22 mouse cellular contexts compared by ENCODE assay signal in genomic region chr1:74334607-74335006, GRCm38 (mm10). TPM values are rescaled to one million over a fixed set of nuclear protein-coding genes. Genes with fewer than 3 reads are reported as not detected.
DNase-seq lines count a peak whose midpoint lies in the region; ATAC-seq and TF ChIP-seq lines count a peak whose summit lies in the region.
"Had no signal": no experiment of that assay in that cellular context is flagged by ENCODE, and none has a peak within 500 bp of the region (broad histone marks: within the 10 kb centered on the region; RNA-seq: fewer than 3 reads in every experiment).

No protein-coding gene starts in this region.

- no peak for ATAC-seq in kidney, embryonic 16.5 days (ENCODE audit: low FRiP score, low TSS enrichment)
- ATAC-seq in stomach, embryonic 16.5 days (ENCODE audit: insufficient read depth, low FRiP score), result no peak
- no peak for ATAC-seq in stomach, postnatal 0 days (ENCODE audit: low FRiP score, low TSS enrichment)
- ATAC-seq: forebrain, embryonic 14.5 days; hindbrain, postnatal 0 days; intestine, embryonic 16.5 days; liver, postnatal 0 days; lung, postnatal 0 days had no signal

- peaks cover 12% of the 10 kb centered on the region for H3K36me3 ChIP-seq in heart, adult 2 months (ENCODE audit: control insufficient read depth, insufficient read depth, low read length)
- 0 out of 2 replicates have a peak, but pooled peaks cover 2% of the 10 kb centered on the region for H3K36me3 ChIP-seq in kidney, embryonic 16.5 days (ENCODE audit: insufficient read depth, low read length)
- H3K36me3 ChIP-seq in stomach, embryonic 16.5 days (ENCODE audit: control insufficient read depth, insufficient read depth, low read length), result no peaks in the 10 kb centered on the region
- H3K36me3 ChIP-seq in stomach, postnatal 0 days (ENCODE audit: control insufficient read depth, insufficient read depth, low read length), result no peaks in the 10 kb centered on the region
- H3K36me3 ChIP-seq: embryonic facial prominence, embryonic 13.5 days had no signal

- no peak for DNase-seq in heart, adult 2 months
- DNase-seq in heart, postnatal 14 days, result no peak
- DNase-seq in kidney, postnatal 4 days, result no peak
- DNase-seq in stomach, postnatal 0 days (ENCODE audit: low spot score), result no peak
- DNase-seq in ovary, postnatal 36 days (ENCODE audit: low spot score), result no peak
- DNase-seq: adrenal gland, adult 2 months; B cell, adult 2 months; cerebellum, adult 11-12 months; cerebellum, postnatal 10 days; gastrocnemius, postnatal 14 days; liver, postnatal 0 days had no signal

- TF ChIP-seq EP300 in heart, adult 2 months (IDR thresholded peaks at IDR 0.05; ENCODE audit: insufficient read depth, low read depth, low read length), result 0 out of 2 replicates have a peak, but pooled peaks have one; percentile 40
- TF ChIP-seq EP300 in stomach, postnatal 0 days (optimal IDR thresholded peaks at IDR 0.05), result no peak

- H3K4me2 ChIP-seq in kidney, embryonic 16.5 days (replicated peaks; ENCODE audit: low read depth, low read length), result no peak overlapping the region
- no peak overlapping the region for H3K4me2 ChIP-seq in stomach, embryonic 16.5 days (ENCODE audit: low read depth, low read length)
- no peak overlapping the region for H3K4me2 ChIP-seq in stomach, postnatal 0 days (replicated peaks; ENCODE audit: low read depth)
- H3K4me2 ChIP-seq: liver, embryonic 11.5 days had no signal

- no peak for TF ChIP-seq CTCF in heart, adult 2 months (IDR thresholded peaks at IDR 0.05)
- TF ChIP-seq CTCF in stomach, postnatal 0 days (IDR thresholded peaks at IDR 0.05; ENCODE audit: low read depth), result no peak

- 64% methylated on average over 3 of the region's 3 CpGs for WGBS in heart, adult 2 months
- 73% methylated on average over 3 of the region's 3 CpGs for WGBS in kidney, embryonic 16.5 days
- 83% methylated on average over 3 of the region's 3 CpGs for WGBS in stomach, embryonic 16.5 days
- 77% methylated on average over 3 of the region's 3 CpGs for WGBS in stomach, postnatal 0 days

- no peak overlapping the region for H3K9ac ChIP-seq in heart, adult 2 months (ENCODE audit: low read depth, low read length)
- 0 out of 2 replicates have a peak overlapping the region, but pooled peaks have one; percentile 1 for H3K9ac ChIP-seq in kidney, embryonic 16.5 days (replicated peaks; ENCODE audit: low read length)
- H3K9ac ChIP-seq in stomach, embryonic 16.5 days (ENCODE audit: low read length), result no peak overlapping the region
- H3K9ac ChIP-seq in stomach, postnatal 0 days (ENCODE audit: low read length), result no peak overlapping the region
- H3K9ac ChIP-seq: embryonic facial prominence, embryonic 13.5 days; liver, postnatal 0 days had no signal

- H3K4me1 ChIP-seq in heart, adult 2 months (ENCODE audit: control insufficient read depth, insufficient read depth, low read length), result peaks cover 39% of the 10 kb centered on the region
- H3K4me1 ChIP-seq in kidney, embryonic 16.5 days (ENCODE audit: insufficient read depth, low read length), result peaks cover 35% of the 10 kb centered on the region
- H3K4me1 ChIP-seq in stomach, embryonic 16.5 days (ENCODE audit: control insufficient read depth, insufficient read depth, low read length), result peaks cover 25% of the 10 kb centered on the region
- no peaks in the 10 kb centered on the region for H3K4me1 ChIP-seq in stomach, postnatal 0 days (replicated peaks; ENCODE audit: control insufficient read depth, insufficient read depth)

- TF ChIP-seq POLR2A in heart, adult 2 months (IDR thresholded peaks at IDR 0.05; ENCODE audit: insufficient read depth, low read depth, low read length), result no peak

- H3K27ac ChIP-seq in heart, adult 2 months, result peak overlapping the region; percentile 91
- no peak overlapping the region for H3K27ac ChIP-seq in kidney, embryonic 16.5 days (ENCODE audit: low read length)
- H3K27ac ChIP-seq in stomach, embryonic 16.5 days (ENCODE audit: low read length), result peak overlapping the region; percentile 51
- H3K27ac ChIP-seq in stomach, postnatal 0 days (replicated peaks), result no peak overlapping the region
- H3K27ac ChIP-seq: embryonic facial prominence, embryonic 13.5 days; hindbrain, postnatal 0 days; macrophage had no signal

- peak overlapping the region; percentile 48 for H3K4me3 ChIP-seq in heart, adult 2 months
- H3K4me3 ChIP-seq in kidney, embryonic 16.5 days (ENCODE audit: low read length), result no peak overlapping the region
- no peak overlapping the region for H3K4me3 ChIP-seq in stomach, embryonic 16.5 days (replicated peaks; ENCODE audit: low read length)
- no peak overlapping the region for H3K4me3 ChIP-seq in stomach, postnatal 0 days (ENCODE audit: low read depth, low read length)
- H3K4me3 ChIP-seq: embryonic facial prominence, embryonic 13.5 days had no signal

- H3K79me2 ChIP-seq in heart, adult 2 months (replicated peaks; ENCODE audit: control insufficient read depth, insufficient read depth, low read length), result 0 out of 2 replicates have a peak, but pooled peaks cover 1% of the 10 kb centered on the region

- no peaks in the 10 kb centered on the region for H3K27me3 ChIP-seq in heart, adult 2 months (ENCODE audit: control insufficient read depth, insufficient read depth, low read length)
- H3K27me3 ChIP-seq in kidney, embryonic 16.5 days (ENCODE audit: insufficient read depth, low read length), result no peaks in the 10 kb centered on the region
- H3K27me3 ChIP-seq in stomach, embryonic 16.5 days (ENCODE audit: control insufficient read depth, insufficient read depth, low read length), result no peaks in the 10 kb centered on the region
- no peaks in the 10 kb centered on the region for H3K27me3 ChIP-seq in stomach, postnatal 0 days (ENCODE audit: control insufficient read depth, insufficient read depth, low read length)
- H3K27me3 ChIP-seq: embryonic facial prominence, embryonic 13.5 days had no signal

- H3K9me3 ChIP-seq in kidney, embryonic 16.5 days (ENCODE audit: low read length), result no peaks in the 10 kb centered on the region
- no peaks in the 10 kb centered on the region for H3K9me3 ChIP-seq in stomach, embryonic 16.5 days (replicated peaks; ENCODE audit: control insufficient read depth, low read length)
- H3K9me3 ChIP-seq in stomach, postnatal 0 days (ENCODE audit: control insufficient read depth, low read length), result no peaks in the 10 kb centered on the region
- H3K9me3 ChIP-seq: embryonic facial prominence, embryonic 13.5 days had no signal

- intact Hi-C loops in heart, adult 2 months (cut with DNase I), result no loop called here
- intact Hi-C loops in heart, postnatal 14 days (cut with DNase I), result no loop called here

RNA-seq across cellular contexts. Expression of gene Catip, which starts 27.3 kb away (rescaled TPM):
- under 1 TPM; 0.29 to 0.34 TPM for total RNA-seq in heart, adult 2 months (2021)
- polyA plus RNA-seq in heart, adult 2 months (2012; rRNA removed), result 1.1 and 2.3 TPM in 2 replicates
- total RNA-seq in heart, postnatal 14 days (2021), result under 1 TPM; 0.12 to 0.67 TPM
- 0.50 and 0.53 TPM in 2 replicates for polyA plus RNA-seq in kidney, embryonic 16.5 days (2015; fragmentation: Nextera tagmentation; extraction: Ambion mirVana)
- polyA plus RNA-seq in stomach, embryonic 16.5 days (2015; fragmentation: Nextera tagmentation; extraction: Ambion mirVana), result 0.66 and 0.77 TPM in 2 replicates
- polyA plus RNA-seq in stomach, postnatal 0 days (2015; fragmentation: Nextera tagmentation; extraction: Ambion mirVana), result 0.50 and 0.73 TPM in 2 replicates
- total RNA-seq: neutrophil, adult 5-6 weeks had no signal
- polyA plus RNA-seq: liver, postnatal 0 days had no signal

RNA-seq across cellular contexts. Expression of gene Tmbim1, which starts 29.2 kb away (rescaled TPM):
- 10 to 100 TPM; 41.3 to 48.1 TPM for total RNA-seq in heart, adult 2 months (2021)
- polyA plus RNA-seq in heart, adult 2 months (2012; rRNA removed), result 97.1 and 148 TPM in 2 replicates
- total RNA-seq in heart, postnatal 14 days (2021), result 10 to 100 TPM; 34.6 to 39.4 TPM
- polyA plus RNA-seq in kidney, embryonic 16.5 days (2015; fragmentation: Nextera tagmentation; extraction: Ambion mirVana), result 33.5 and 35.1 TPM in 2 replicates
- polyA plus RNA-seq in stomach, embryonic 16.5 days (2015; fragmentation: Nextera tagmentation; extraction: Ambion mirVana), result 105 and 150 TPM in 2 replicates
- 109 and 118 TPM in 2 replicates for polyA plus RNA-seq in stomach, postnatal 0 days (2015; fragmentation: Nextera tagmentation; extraction: Ambion mirVana)

RNA-seq across cellular contexts. Expression of gene Slc11a1, which starts 40.4 kb away (rescaled TPM):
- 1 to 10 TPM; 5.2 to 5.8 TPM for total RNA-seq in heart, adult 2 months (2021)
- 12.3 and 13.0 TPM in 2 replicates for polyA plus RNA-seq in heart, adult 2 months (2012; rRNA removed)
- total RNA-seq in heart, postnatal 14 days (2021), result 1 to 10 TPM; 2.7 to 4.1 TPM
- 4.5 and 5.4 TPM in 2 replicates for polyA plus RNA-seq in kidney, embryonic 16.5 days (2015; fragmentation: Nextera tagmentation; extraction: Ambion mirVana)
- polyA plus RNA-seq in stomach, embryonic 16.5 days (2015; fragmentation: Nextera tagmentation; extraction: Ambion mirVana), result 7.7 and 8.7 TPM in 2 replicates
- 3.0 and 3.8 TPM in 2 replicates for polyA plus RNA-seq in stomach, postnatal 0 days (2015; fragmentation: Nextera tagmentation; extraction: Ambion mirVana)
- total RNA-seq: MEL had no signal

RNA-seq across cellular contexts. Expression of gene Pnkd, which starts 49.9 kb away (rescaled TPM):
- 100 to 1,000 TPM; 126 to 140 TPM for total RNA-seq in heart, adult 2 months (2021)
- polyA plus RNA-seq in heart, adult 2 months (2012; rRNA removed), result 104 and 113 TPM in 2 replicates
- total RNA-seq in heart, postnatal 14 days (2021), result 100 to 1,000 TPM; 190 to 191 TPM
- polyA plus RNA-seq in kidney, embryonic 16.5 days (2015; fragmentation: Nextera tagmentation; extraction: Ambion mirVana), result 149 and 156 TPM in 2 replicates
- 108 and 119 TPM in 2 replicates for polyA plus RNA-seq in stomach, embryonic 16.5 days (2015; fragmentation: Nextera tagmentation; extraction: Ambion mirVana)
- polyA plus RNA-seq in stomach, postnatal 0 days (2015; fragmentation: Nextera tagmentation; extraction: Ambion mirVana), result 84.8 and 88.2 TPM in 2 replicates

RNA-seq across cellular contexts. Expression of gene Aamp, which starts 50.1 kb away (rescaled TPM):
- total RNA-seq in heart, adult 2 months (2021), result 100 to 1,000 TPM in 1 of 2 experiments, 10 to 100 TPM in 1; 89.3 to 100 TPM
- polyA plus RNA-seq in heart, adult 2 months (2012; rRNA removed), result 116 and 135 TPM in 2 replicates
- 10 to 100 TPM; 95.5 to 98.9 TPM for total RNA-seq in heart, postnatal 14 days (2021)
- polyA plus RNA-seq in kidney, embryonic 16.5 days (2015; fragmentation: Nextera tagmentation; extraction: Ambion mirVana), result 322 and 350 TPM in 2 replicates
- 227 and 252 TPM in 2 replicates for polyA plus RNA-seq in stomach, embryonic 16.5 days (2015; fragmentation: Nextera tagmentation; extraction: Ambion mirVana)
- 154 and 157 TPM in 2 replicates for polyA plus RNA-seq in stomach, postnatal 0 days (2015; fragmentation: Nextera tagmentation; extraction: Ambion mirVana)

Comparison
In these comparisons a context has a peak if more than half of its experiments do, and no peak if none do; other contexts are left out.
1. H3K27ac ChIP-seq: peak in heart, adult 2 months (single experiment) and stomach, embryonic 16.5 days (single experiment); none in kidney, embryonic 16.5 days (single experiment) and stomach, postnatal 0 days (single experiment).